Mouse (Mus musculus) forebrain, embryonic 16.5 days (tissue): Measurements from ENCODE around the gene Zfp882. TPM values are rescaled to one million over a fixed set of nuclear protein-coding genes. Genes with fewer than 3 reads are reported as not detected.
"Not testable (repeated sequence)": the region's sequence is repeated elsewhere in the genome, so short reads cannot be mapped to it uniquely, and the experiment has no call there.

ENCODE experiments used
- ATAC-seq: fragments of 200-750 bp; cut with Nextera tagmentation; 2 replicates; pipeline ENCODE4 v1.8.0; 2017; ENCODE audit warnings: mild to moderate bottlenecking, moderate library complexity
- H3K27ac ChIP-seq: fragments of 300-500 bp; sonication (generic); 2 replicates; pipeline ENCODE4 v1.5.1; 2014; ENCODE audit warnings: low read length, control low read depth
- H3K27me3 ChIP-seq: fragments of 300-500 bp; sonication (generic); replicated peaks from 2 replicates; pipeline ENCODE4 v1.6.1; 2014; ENCODE audit warnings: low read length; ENCODE audit not compliant: control insufficient read depth, insufficient read depth
- H3K36me3 ChIP-seq: fragments of 300-500 bp; sonication (generic); 2 replicates; pipeline ENCODE4 v1.6.1; 2014; ENCODE audit not compliant: control insufficient read depth, insufficient read depth
- H3K4me1 ChIP-seq: fragments of 300-500 bp; sonication (generic); replicated peaks from 2 replicates; pipeline ENCODE4 v1.6.1; 2014; ENCODE audit warnings: low read length; ENCODE audit not compliant: control insufficient read depth, insufficient read depth
- H3K4me2 ChIP-seq: fragments of 300-500 bp; sonication (generic); 2 replicates; pipeline ENCODE4 v1.6.1; 2014; ENCODE audit warnings: mild to moderate bottlenecking, low read length, control low read depth
- H3K4me3 ChIP-seq: fragments of 300-500 bp; sonication (generic); replicated peaks from 2 replicates; pipeline ENCODE4 v1.5.1; 2014; ENCODE audit warnings: mild to moderate bottlenecking, low read length, control low read depth
- H3K9ac ChIP-seq: fragments of 300-500 bp; sonication (generic); replicated peaks from 2 replicates; pipeline ENCODE4 v1.6.1; 2014; ENCODE audit warnings: low read depth, low read length, control low read depth
- H3K9me3 ChIP-seq: fragments of 300-500 bp; sonication (generic); 2 replicates; pipeline ENCODE4 v1.6.1; 2016; ENCODE audit warnings: low read length; ENCODE audit not compliant: control insufficient read depth
- WGBS: fragments of 180-500 bp; shearing (Covaris S2); extraction: QIAGEN DNeasy Blood & Tissue Kit; methylation state at CpG from one replicate; pipeline ENCODE4 v1.1.7; 2014; 5-methylcytosine and 5-hydroxymethylcytosine counted together
- polyA plus RNA-seq: library from polyadenylated mRNA; unstranded; fragments of >200 nt; fragmentation: Nextera tagmentation; extraction: Ambion mirVana; gene quantifications from 2 replicates; pipeline ENCODE4 v1.2.1, GENCODE M21; 2015

Zfp882 gene
- polyA plus RNA-seq, 1 experiment from 2014 or later, result 21.2 TPM

DNA sequence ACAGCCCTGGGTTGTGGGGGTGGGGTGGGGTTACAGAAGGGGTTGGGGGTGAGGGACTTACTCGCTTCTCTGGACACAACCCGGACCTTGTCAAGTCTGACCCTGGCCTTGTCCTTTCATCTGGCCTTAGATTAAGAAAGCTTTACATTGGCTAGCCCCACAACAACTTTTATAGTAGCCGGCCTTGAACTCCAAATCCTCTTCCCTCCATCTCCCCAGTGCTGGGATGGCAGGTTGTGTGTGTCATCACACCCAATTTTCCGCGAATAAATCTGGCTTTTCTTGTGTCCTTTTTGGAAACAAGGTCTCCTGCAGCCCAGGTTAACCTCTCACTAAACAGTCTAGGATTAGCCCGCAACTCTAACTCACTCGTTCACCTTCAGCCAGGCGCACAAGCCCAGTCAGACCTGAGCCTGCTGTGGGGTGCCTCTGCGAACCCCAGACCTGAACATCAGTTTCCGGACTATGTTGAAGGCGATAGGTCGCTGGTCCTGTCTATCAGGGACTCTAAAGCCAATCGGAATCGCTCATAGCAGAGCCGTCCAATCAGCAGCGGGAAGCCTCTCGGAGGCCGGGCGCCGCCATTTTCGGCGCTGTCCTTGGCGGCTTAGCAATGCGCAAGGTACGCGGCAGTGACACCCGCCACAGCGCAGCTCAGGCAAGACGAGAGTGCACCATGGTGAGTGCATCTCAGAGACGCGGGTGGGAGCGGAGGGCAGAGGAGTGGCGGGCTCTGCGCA, 42.2 kb downstream of the Zfp882 start, which contains the start of gene Zfp961:
Gene Zfp961 (plus strand): TSS at position 557 of the 740 bp plus-strand sequence.
- peak within 1 kb of the TSS; percentile 78 for H3K4me3 ChIP-seq
- WGBS, result 3% methylated on average over 34 of the region's 34 CpGs
- peak; percentile 100 for ATAC-seq
- H3K4me2 ChIP-seq, result peak within 1 kb of the TSS; percentile 63
- peaks cover 4% of the 10 kb centered on the region; the same call in 1 of the 2 replicates for H3K27me3 ChIP-seq
- peaks cover 10% of the 10 kb centered on the region for H3K9me3 ChIP-seq
- H3K4me1 ChIP-seq, result peaks cover 14% of the 10 kb centered on the region
- peak within 1 kb of the TSS; percentile 81 for H3K27ac ChIP-seq
- H3K36me3 ChIP-seq, result peaks cover 3% of the 10 kb centered on the region; the same call in 1 of the 2 replicates
- H3K9ac ChIP-seq, result peak within 1 kb of the TSS; percentile 79

DNA sequence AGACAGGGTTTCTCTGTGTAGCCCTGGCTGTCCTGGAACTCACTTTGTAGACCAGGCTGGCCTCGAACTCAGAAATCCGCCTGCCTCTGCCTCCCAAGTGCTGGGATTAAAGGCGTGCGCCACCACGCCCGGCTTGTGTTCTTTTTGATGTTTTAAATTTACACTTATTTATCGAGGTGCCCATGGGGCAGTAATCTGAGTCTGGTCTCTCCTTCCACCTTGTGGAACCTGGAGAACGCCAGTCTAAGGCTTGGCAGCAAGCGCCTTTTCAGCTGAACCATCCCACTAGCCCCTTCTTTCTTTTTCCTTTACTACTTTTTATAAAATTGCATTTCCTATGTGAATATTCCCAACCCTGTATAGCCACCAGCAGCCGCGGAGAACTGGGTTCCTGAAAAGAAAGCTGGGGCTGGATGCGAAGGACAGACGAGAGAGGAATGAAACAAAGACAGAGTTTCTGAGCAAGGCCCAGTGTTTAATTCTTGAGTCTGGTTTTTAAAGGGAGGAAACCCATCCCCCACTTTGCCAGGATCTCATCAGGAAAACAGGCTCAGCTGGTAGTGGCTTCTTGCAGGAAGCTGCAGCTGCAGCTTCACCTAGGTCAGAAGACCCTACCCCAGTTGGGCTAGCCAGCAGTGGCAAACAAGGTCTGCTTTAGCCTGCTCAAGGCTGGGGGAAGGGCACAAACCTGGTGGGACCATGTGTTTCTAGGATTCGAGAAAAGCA, 43.2 kb downstream of the Zfp882 start:
- Histone ChIP-seq H3K4me3 (peak overlapping the region; percentile 78), H3K36me3 (peaks cover 3% of the 10 kb centered on the region; the same call in 1 of the 2 replicates), H3K27ac (no peak overlapping the region; the same call in 1 of the 2 replicates), H3K9me3 (peaks cover 10% of the 10 kb centered on the region), H3K9ac (peak overlapping the region; percentile 79), H3K4me2 (peak overlapping the region; percentile 52), H3K27me3 (no peaks in the 10 kb centered on the region), H3K4me1 (peaks cover 14% of the 10 kb centered on the region)
- no peak for ATAC-seq
- 31% methylated on average over 13 of the region's 14 CpGs for WGBS

DNA sequence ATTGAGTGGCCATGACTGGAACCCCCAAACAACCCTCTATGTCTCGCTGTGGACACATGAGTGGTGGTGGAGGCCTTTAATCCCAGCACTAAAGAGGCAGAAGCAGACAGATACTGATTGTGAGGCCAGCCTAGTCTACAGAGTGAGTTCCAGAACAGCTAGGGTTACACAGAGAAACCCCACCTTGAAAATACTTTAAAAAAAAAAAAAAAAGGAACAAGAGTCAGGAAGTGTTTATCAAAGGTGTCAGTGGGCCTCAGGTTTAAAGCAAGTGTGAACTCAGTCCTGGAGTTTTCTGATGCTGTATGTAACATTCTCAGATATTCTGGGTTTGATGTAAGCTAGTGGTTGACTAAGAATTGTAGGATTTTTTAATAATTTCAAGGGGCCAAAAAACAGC, 44.1 kb downstream of the Zfp882 start:
- WGBS, result 100% methylated on average over 1 of the region's 1 CpGs

DNA sequence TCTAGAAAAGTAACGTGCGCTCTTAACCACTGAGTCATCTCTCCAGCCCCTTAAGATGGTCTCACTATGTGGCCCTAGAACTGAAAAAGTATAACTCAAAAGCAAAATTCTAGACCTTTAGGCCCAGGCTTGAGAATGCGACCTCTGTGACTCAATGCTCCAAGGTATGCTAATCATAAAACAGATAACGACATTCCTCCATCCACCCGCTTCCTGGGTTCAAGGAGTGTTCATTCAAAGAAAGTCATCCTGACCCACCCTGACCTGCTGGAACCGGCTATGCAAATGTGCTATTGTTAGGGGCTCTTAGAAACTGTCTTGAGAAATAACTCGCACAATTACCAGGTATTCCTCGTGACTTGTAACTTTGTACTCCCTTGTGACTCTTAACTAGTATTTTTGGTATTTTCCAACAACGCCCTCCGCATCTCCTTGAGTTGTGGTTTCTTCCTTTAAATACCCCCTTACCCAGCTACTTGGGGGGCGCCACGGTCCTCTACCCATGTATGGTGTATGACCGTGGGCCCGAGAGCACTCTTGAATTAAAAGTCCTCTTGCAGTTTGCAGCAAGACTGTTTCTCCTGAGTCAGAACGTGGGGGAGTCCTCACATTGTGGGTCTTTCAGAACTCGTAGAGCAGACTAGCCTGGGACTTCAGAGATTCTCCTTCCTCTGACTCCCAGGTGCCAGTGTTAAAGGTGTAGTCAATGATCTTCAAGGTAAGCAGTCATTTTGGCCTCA, 44.7 kb downstream of the Zfp882 start:
- H3K9ac ChIP-seq, ATAC-seq, H3K4me3 ChIP-seq, H3K36me3 ChIP-seq, H3K27ac ChIP-seq, H3K4me2 ChIP-seq, H3K27me3 ChIP-seq, H3K9me3 ChIP-seq: not testable (repeated sequence)
- 97% methylated on average over 16 of the region's 16 CpGs for WGBS
- H3K4me1 ChIP-seq, result peaks cover 14% of the 10 kb centered on the region

More for the DNA sequence above, 44.1 kb downstream of the Zfp882 start:
- peaks cover 10% of the 10 kb centered on the region for H3K9me3 ChIP-seq
- no peak overlapping the region for H3K4me3 ChIP-seq
- no peaks in the 10 kb centered on the region for H3K27me3 ChIP-seq
- H3K9ac ChIP-seq, result no peak overlapping the region
- H3K4me2 ChIP-seq, result no peak overlapping the region
- peaks cover 14% of the 10 kb centered on the region for H3K4me1 ChIP-seq
- no peak overlapping the region for H3K27ac ChIP-seq
- ATAC-seq, result no peak
- H3K36me3 ChIP-seq, result peaks cover 3% of the 10 kb centered on the region; the same call in 1 of the 2 replicates

DNA sequence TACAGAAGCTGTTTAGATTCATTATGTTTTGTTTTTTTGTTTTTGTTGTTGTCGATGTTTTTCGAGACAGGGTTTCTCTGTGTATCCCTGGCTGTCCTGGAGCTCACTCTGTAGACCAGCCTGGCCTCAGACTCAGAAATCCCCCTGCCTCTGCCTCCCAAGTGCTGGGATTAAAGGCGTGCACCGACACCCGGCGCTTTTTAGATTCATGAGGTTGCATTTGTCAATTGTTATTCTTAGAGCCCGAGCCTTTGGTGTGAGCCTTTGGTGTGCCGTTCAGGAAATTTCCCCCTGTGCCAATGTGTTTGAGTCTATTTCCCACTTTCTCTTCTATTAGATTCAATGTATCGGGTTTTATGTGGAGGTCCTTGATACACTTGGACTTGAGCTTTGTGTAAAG, 46.3 kb downstream of the Zfp882 start:
- peaks cover 3% of the 10 kb centered on the region; the same call in 1 of the 2 replicates for H3K36me3 ChIP-seq
- ATAC-seq, result no peak
- H3K4me1 ChIP-seq, result peaks cover 14% of the 10 kb centered on the region
- no peak overlapping the region for H3K27ac ChIP-seq
- H3K4me2 ChIP-seq, result no peak overlapping the region
- no peak overlapping the region for H3K9ac ChIP-seq
- H3K27me3 ChIP-seq, result no peaks in the 10 kb centered on the region
- H3K4me3 ChIP-seq, result no peak overlapping the region
- WGBS, result 99% methylated on average over 9 of the region's 9 CpGs
- H3K9me3 ChIP-seq, result peaks cover 10% of the 10 kb centered on the region

DNA sequence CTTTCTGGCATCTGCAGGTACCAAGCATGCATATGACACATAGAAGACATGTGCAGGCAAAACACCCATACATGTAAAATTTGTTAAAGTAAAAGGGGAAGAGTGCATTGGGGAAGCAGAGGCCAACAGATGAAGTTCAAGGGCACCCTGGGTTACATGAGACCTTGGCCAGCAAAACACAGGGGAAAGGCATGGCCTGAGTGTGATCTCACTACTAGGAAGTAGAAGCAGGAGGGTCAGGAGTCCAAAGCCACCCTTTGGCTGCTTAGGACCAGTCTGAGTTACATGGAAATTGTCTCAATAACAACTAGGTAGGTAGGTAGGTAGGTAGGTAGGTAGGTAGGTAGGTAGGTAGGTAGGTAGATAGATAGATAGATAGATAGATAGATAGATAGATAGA, 52.1 kb downstream of the Zfp882 start:
- no peak overlapping the region for H3K4me2 ChIP-seq
- no peaks in the 10 kb centered on the region for H3K4me1 ChIP-seq
- no peak overlapping the region for H3K27ac ChIP-seq
- H3K36me3 ChIP-seq, result peaks cover 2% of the 10 kb centered on the region
- H3K9ac ChIP-seq, result no peak overlapping the region
- no peak overlapping the region for H3K4me3 ChIP-seq
- no peaks in the 10 kb centered on the region for H3K27me3 ChIP-seq
- 0 out of 2 replicates have a peak, but pooled peaks cover 1% of the 10 kb centered on the region for H3K9me3 ChIP-seq
- ATAC-seq, result no peak

DNA sequence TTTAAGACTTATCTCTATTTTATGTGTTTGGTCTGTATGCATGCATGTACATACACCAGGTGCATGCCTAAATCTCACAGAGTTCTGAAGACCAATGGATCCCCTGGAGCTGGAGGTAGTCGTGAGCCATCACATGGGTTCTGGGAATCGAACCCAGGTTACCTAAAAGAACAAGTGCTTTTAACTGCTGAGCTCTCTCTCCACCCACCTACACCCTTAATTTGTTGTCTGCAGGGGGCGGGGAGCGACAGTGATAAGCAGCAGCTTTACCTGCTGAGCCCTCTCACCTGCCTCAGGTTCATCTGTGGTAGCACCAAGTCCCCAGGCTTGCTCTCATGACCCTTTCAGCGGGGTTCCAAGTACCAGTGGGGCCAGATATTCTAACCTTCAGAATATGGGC, 53.4 kb downstream of the Zfp882 start:
- peaks cover 4% of the 10 kb centered on the region; the same call in 1 of the 2 replicates for H3K9me3 ChIP-seq
- no peaks in the 10 kb centered on the region for H3K27me3 ChIP-seq
- no peak overlapping the region for H3K4me3 ChIP-seq
- H3K9ac ChIP-seq, result no peak overlapping the region
- H3K4me1 ChIP-seq, result no peaks in the 10 kb centered on the region
- H3K27ac ChIP-seq, result no peak overlapping the region
- no peak for ATAC-seq
- H3K36me3 ChIP-seq, result peaks cover 13% of the 10 kb centered on the region
- no peak overlapping the region for H3K4me2 ChIP-seq
- WGBS, result 91% methylated on average over 5 of the region's 5 CpGs

DNA sequence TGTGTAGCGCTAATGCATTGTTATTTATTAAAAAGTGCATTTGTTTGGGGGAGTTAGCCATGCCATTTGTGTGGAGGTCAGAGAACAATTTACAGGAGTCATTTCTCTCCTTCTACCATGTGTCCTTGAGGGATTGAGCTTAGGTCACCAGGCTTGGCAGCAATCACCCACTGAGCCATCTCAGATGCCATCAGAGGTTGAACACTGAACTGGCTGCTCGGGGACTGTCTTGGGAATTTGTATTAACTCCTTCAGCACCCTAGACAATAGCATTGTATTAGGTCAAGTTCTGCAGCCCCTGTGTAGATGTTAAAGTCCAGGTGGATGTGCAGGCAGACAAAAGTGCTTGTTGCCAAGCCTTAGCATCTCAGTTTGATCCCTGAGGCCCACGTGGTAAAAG, 55.6 kb downstream of the Zfp882 start:
- H3K9me3 ChIP-seq, result peaks cover 11% of the 10 kb centered on the region
- no peak overlapping the region for H3K27ac ChIP-seq
- H3K9ac ChIP-seq, result no peak overlapping the region
- no peak overlapping the region for H3K4me3 ChIP-seq
- H3K36me3 ChIP-seq, result peaks cover 32% of the 10 kb centered on the region
- H3K4me2 ChIP-seq, result no peak overlapping the region
- H3K4me1 ChIP-seq, result no peaks in the 10 kb centered on the region
- WGBS, result 92% methylated on average over 3 of the region's 3 CpGs
- ATAC-seq, result no peak
- H3K27me3 ChIP-seq, result no peaks in the 10 kb centered on the region

DNA sequence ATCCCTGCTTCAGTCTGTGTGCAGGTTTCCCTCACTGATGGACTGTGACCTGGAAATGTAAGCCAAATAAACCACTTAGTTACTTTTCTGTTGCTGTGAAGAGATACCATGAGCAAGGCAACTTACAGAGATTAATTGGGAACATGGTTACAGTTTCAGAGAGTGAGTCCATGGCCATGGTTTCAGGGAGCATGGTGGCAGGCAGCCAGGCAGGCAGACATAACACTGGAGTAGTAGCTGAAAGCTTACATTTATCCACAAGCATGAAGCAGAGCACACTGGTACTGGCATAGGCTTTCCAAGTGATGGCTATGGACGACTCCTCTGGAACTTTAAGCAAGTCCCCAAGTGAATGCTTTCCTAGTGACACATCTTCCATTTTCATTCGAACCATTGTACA, 56.8 kb downstream of the Zfp882 start:
- Histone ChIP-seq H3K4me1 (no peaks in the 10 kb centered on the region), H3K27me3 (no peaks in the 10 kb centered on the region), H3K4me2 (no peak overlapping the region), H3K27ac (no peak overlapping the region), H3K9ac (no peak overlapping the region), H3K9me3 (peaks cover 11% of the 10 kb centered on the region), H3K4me3 (no peak overlapping the region), H3K36me3 (peaks cover 32% of the 10 kb centered on the region)
- ATAC-seq, result no peak
- WGBS, result 95% methylated on average over 2 of the region's 2 CpGs
